Mouse (Mus musculus): ENCODE results near the gene Ikzf2. TPM values are rescaled to one million over a fixed set of nuclear protein-coding genes. Genes with fewer than 3 reads are reported as not detected.

The Ikzf2 gene
- polyA plus RNA-seq, 1 experiment = 4.8 TPM

DNA sequence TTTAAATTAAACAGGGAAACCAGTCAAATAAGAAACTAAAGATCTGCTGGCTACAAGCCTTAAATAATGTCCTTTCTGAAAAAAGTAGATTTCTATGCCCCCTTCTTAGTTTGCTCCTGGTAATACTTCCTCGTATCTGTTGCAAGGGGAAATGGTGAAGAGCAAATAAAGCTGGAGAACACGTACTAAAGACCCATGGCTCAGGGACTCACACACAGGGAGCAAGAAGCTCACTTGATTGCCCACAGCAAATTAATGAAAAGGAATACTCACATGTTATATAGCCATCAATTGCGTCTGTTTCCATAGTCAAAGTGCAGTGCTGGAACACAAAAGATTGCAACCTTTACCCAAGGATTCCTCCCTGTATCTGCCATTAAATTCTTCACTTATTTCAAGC lies 3.2 kb downstream of the Ikzf2 start:
- H3K27ac ChIP-seq (replicated peaks; ENCODE audit: low read depth, low read length) = no peak overlapping the region
- H3K4me1 ChIP-seq (ENCODE audit: control insufficient read depth, insufficient read depth, insufficient read length, low read length) = no peaks in the 10 kb centered on the region
- no peak overlapping the region for H3K4me3 ChIP-seq (ENCODE audit: insufficient read depth, low read depth, low read length)

DNA sequence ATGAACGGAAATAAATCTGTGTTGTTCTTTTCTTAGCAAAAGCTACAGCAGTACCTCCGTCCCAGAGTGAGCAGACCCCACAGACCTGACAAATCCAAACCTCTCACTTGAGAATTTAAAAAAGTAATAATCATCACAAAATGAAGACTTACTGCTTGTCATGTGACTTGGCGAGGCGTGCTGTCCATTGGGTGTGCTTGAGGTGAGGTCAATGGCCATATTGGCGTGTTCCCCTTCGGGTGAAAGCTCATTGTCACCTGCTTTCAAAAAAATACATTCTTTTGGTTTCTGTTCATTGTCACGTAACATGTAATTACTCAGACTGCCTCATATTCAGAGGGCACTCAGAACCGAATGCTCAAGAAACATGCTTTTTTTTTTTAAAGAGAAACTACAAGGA lies 4.0 kb downstream of the Ikzf2 start:
- no peaks in the 10 kb centered on the region for H3K4me1 ChIP-seq (ENCODE audit: control insufficient read depth, insufficient read depth, insufficient read length, low read length)

DNA sequence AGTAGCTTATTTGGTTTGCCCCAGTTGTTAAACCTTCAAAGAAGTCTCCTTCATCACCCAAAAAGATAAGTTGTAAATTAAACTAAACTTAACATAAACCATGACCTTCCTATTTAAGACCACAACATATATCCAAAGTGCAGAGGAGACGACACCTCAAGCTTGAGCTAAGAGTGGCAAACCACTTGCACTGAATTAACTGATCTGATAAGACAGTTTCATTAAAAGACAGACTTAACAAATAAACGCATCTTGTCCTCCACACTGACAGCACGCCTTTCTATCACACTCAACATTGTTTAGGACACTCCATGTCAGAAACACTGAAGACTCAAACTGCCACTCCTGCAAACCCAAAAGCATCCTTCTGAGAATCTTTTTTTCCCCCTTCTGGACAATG lies 4.8 kb downstream of the Ikzf2 start:
- Histone ChIP-seq H3K4me3 (ENCODE audit: insufficient read depth, low read depth, low read length) (no peak overlapping the region), H3K4me1 (ENCODE audit: control insufficient read depth, insufficient read depth, insufficient read length, low read length) (no peaks in the 10 kb centered on the region)

More for the DNA sequence above, 4.0 kb downstream of the Ikzf2 start:
- no peak overlapping the region for H3K27ac ChIP-seq (replicated peaks; ENCODE audit: low read depth, low read length)
- H3K4me3 ChIP-seq (ENCODE audit: insufficient read depth, low read depth, low read length) = no peak overlapping the region

DNA sequence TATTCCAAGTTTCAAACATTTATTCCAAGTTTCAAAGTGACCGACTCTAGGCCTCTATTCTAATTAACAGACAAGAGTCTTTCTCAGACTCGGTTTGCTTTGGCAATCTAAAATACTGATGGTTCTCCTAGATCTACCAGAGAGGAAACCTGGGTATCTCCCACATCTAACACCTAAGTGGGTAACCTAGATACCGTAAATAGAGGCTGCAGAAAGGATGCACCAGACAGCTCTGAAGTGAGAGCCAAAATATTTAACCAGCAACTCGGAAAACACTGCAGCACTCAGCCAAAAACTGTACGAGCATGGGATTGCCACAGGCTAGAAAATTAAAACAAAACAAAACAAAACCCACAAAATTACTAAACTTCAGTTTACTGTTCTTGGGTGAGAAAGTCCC lies 6.0 kb downstream of the Ikzf2 start:
- Histone ChIP-seq H3K4me3 (ENCODE audit: insufficient read depth, low read depth, low read length) (no peak overlapping the region), H3K4me1 (ENCODE audit: control insufficient read depth, insufficient read depth, insufficient read length, low read length) (no peaks in the 10 kb centered on the region), H3K27ac (replicated peaks; ENCODE audit: low read depth, low read length) (no peak overlapping the region)

More for the DNA sequence above, 4.8 kb downstream of the Ikzf2 start:
- no peak overlapping the region for H3K27ac ChIP-seq (replicated peaks; ENCODE audit: low read depth, low read length)

DNA sequence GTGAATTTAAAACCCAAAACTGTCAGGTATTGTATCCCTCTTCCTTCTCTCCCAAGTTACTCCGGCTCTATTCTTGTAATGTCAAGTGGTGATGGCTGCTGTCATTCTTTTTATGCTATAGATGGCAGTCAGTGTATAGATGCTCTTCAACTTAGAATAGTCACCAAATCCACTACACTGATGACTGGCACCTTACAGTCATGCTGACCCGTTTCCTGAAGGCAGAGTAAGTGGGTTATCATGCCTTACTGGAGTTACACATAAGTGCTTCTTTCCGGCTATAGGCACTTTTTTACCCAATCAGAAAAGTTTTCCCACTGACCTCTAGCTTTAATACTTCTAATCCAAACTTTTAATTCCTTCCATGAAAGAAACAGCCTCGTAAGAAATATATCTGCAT lies 6.5 kb downstream of the Ikzf2 start:
- Histone ChIP-seq H3K4me1 (ENCODE audit: control insufficient read depth, insufficient read depth, insufficient read length, low read length) (no peaks in the 10 kb centered on the region), H3K27ac (replicated peaks; ENCODE audit: low read depth, low read length) (no peak overlapping the region), H3K4me3 (ENCODE audit: insufficient read depth, low read depth, low read length) (no peak overlapping the region)

DNA sequence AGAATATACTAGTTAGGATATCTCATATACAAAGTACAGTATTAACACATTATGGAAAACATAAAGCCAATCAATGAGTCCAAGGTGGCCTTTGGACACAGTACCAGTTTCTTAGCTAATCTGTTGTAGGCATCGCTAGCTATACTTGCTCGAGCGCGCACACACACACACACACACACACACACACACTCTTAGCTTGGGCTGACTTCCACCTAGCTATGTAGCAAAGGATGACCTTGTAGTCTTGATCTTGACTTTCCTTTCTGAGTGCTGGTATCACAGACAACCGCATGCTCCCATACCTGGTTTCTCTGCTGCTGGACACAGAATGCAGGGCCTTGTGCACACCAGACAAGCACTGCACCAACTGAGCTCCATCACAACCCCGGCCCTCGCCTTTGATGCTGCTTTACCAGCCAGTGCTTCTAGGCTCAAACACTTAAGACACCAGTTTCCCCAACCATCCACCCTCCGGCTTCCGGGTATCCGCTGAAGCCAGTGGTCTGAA lies 17.1 kb downstream of the Ikzf2 start:
- H3K27ac ChIP-seq (replicated peaks; ENCODE audit: low read depth, low read length) = no peak overlapping the region
- no peaks in the 10 kb centered on the region for H3K4me1 ChIP-seq (ENCODE audit: control insufficient read depth, insufficient read depth, insufficient read length, low read length)
- H3K4me3 ChIP-seq (ENCODE audit: insufficient read depth, low read depth, low read length) = no peak overlapping the region

DNA sequence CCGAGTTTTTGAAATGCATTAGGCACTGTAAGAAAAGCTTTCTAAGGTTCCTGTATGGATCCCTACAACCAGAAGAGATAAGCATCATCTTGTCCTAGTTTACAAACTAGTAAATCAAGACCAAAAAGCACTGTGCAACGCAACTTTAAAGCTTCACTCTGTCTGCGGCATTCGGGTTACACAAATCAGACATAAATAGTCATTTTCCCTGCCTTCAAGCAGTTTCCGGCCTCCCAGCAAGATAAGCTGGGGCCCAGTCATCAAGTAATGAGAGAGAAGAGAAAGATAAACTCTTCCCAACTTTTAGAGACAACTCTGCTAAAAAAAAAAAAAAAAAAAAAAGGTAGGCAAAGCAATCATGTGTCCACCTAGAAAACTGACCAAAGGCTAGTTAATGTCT lies 19.6 kb downstream of the Ikzf2 start:
- H3K4me1 ChIP-seq (ENCODE audit: control insufficient read depth, insufficient read depth, insufficient read length, low read length) = no peaks in the 10 kb centered on the region
- H3K27ac ChIP-seq (replicated peaks; ENCODE audit: low read depth, low read length) = no peak overlapping the region
- H3K4me3 ChIP-seq (ENCODE audit: insufficient read depth, low read depth, low read length) = no peak overlapping the region

DNA sequence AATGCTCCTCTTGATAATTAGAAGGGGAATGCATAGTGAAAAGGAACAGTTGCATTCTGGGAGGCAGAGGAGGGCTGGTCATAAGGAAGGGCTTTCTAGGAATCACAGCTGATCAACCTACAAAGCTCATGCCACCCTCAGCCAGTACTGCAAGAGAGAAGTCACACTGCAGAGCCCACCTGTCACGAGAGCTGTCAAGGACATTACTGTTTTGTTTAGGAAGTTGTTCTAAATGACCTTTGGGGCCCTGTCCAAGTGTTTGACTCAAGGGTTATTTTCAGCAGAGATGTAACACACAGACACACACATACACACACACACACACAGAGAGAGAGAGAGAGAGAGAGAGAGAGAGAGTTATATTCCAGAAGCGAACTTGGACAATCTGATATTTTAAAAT lies 27.3 kb downstream of the Ikzf2 start:
- Histone ChIP-seq H3K4me1 (ENCODE audit: control insufficient read depth, insufficient read depth, insufficient read length, low read length) (no peaks in the 10 kb centered on the region; the same call in none of the 2 replicates), H3K4me3 (ENCODE audit: insufficient read depth, low read depth, low read length) (no peak overlapping the region), H3K27ac (replicated peaks; ENCODE audit: low read depth, low read length) (no peak overlapping the region)

DNA sequence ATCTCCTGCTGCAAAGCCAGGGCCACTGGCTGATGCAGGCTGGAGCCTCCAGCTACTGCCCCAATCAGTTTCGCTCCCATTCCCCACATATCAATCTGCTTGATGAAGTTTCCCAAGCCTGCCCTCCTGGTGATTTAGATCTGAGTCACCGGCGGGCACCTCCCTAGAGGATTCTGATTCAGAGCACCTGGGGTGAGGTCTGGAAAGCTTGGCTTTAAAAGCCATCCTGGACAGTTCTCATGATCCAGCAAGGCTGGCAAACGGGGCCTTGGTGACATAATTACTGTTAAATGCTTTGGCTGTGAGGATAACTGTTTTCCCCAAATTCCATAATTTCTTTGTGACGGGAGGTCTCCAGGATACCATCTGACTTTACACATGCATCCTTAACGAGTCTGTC lies 29.0 kb downstream of the Ikzf2 start:
- Histone ChIP-seq H3K4me3 (ENCODE audit: insufficient read depth, low read depth, low read length) (no peak overlapping the region), H3K27ac (replicated peaks; ENCODE audit: low read depth, low read length) (no peak overlapping the region), H3K4me1 (ENCODE audit: control insufficient read depth, insufficient read depth, insufficient read length, low read length) (no peaks in the 10 kb centered on the region; the same call in none of the 2 replicates)

DNA sequence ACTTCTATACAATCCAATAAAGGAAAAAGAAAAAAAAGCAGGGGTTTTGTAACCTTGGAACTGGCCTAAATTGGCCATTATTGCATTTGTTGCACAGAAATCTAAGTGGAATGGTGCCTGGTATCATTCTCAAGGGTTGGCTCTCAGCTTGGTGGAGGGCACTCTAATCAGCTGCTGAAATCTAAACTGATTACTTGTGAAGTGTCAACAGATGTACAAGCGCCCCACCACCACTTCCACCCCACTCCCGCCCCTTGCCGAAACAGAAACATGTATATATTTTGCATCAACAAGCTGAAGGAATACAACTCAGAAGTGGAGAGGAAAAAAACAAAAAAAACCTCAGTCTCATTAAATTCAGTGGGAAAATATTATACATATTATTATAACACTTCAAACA lies 29.6 kb downstream of the Ikzf2 start:
- no peaks in the 10 kb centered on the region; the same call in none of the 2 replicates for H3K4me1 ChIP-seq (ENCODE audit: control insufficient read depth, insufficient read depth, insufficient read length, low read length)
- no peak overlapping the region for H3K4me3 ChIP-seq (ENCODE audit: insufficient read depth, low read depth, low read length)
- H3K27ac ChIP-seq (replicated peaks; ENCODE audit: low read depth, low read length) = no peak overlapping the region

DNA sequence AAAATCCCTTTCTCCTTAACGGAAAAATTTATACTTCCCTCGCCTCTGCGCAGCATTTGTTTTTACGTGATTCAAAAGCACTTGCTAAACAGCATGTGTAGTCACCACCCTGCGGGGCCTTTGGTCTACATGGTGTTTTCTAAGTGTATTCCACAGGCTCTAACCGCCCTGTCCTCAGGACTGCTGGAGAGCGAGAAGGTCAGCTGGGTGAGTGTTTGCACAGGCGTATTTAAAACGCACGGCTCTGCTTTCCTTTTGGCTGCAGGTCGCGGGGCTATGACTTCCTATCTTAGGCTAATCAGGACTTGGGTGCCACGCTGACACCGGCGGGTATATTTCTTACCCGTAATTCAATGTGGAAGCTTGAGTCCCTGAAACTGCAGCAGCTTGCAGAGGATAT lies 30.1 kb downstream of the Ikzf2 start:
- H3K27ac ChIP-seq (replicated peaks; ENCODE audit: low read depth, low read length) = no peak overlapping the region
- H3K4me3 ChIP-seq (ENCODE audit: insufficient read depth, low read depth, low read length) = no peak overlapping the region
- H3K4me1 ChIP-seq (ENCODE audit: control insufficient read depth, insufficient read depth, insufficient read length, low read length) = no peaks in the 10 kb centered on the region; the same call in none of the 2 replicates

DNA sequence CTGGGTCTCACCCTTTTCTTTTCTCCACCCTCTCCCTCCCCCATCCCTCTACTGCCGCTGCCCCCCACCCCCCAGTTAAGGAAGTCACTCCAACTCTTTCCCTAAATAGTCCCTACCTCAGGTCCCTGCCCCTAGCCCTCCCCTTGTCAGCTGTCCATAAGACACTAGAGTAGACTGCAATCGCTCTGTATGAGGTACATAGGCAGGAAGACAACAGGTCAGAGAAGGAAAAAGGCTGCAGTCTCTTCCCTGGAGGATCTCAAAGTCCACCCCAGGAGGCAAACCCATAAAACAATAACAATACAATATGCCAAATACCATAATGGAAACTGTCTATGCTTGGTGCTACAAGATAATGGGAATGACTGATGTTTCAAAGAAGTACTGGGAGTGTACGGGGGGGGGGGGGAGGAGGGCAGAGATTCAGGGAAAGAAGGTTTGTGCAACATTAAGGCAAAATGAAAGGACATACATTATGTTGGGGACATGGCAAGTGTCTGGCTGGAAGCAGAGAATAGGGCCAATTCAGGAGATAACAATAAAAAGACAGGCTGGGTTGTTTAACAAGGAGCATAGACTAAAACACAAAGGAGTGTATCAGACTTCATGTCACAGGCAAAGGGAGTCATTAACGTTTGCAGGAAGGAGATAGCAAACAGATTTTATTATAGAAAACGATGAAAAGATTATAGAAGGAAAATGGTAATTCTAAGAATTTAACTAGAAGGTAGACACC lies 30.8 kb downstream of the Ikzf2 start:
- no peaks in the 10 kb centered on the region; the same call in none of the 2 replicates for H3K4me1 ChIP-seq (ENCODE audit: control insufficient read depth, insufficient read depth, insufficient read length, low read length)
- H3K27ac ChIP-seq (replicated peaks; ENCODE audit: low read depth, low read length) = no peak overlapping the region
- H3K4me3 ChIP-seq (ENCODE audit: insufficient read depth, low read depth, low read length) = no peak overlapping the region

DNA sequence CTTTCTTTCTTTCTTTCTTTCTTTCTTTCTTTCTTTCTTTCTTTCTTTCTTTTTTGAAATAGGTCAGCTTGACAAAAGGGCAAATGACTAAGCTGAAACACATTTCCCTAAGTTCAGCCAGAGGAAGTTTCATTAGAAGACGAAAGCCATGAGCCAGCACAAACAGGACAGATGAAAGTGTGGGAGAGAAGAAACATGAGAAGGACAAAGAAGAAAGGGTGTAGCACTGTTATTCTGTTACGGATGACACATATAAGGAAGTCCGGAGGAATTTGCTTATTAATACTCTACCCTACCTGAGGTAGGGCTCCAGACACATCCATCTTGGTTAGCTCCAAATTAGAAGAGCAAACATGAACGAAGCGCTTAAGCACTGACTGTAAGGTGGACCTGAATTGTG lies 31.7 kb downstream of the Ikzf2 start:
- Histone ChIP-seq H3K4me3 (ENCODE audit: insufficient read depth, low read depth, low read length) (no peak overlapping the region), H3K4me1 (ENCODE audit: control insufficient read depth, insufficient read depth, insufficient read length, low read length) (no peaks in the 10 kb centered on the region; the same call in none of the 2 replicates), H3K27ac (replicated peaks; ENCODE audit: low read depth, low read length) (no peak overlapping the region)

DNA sequence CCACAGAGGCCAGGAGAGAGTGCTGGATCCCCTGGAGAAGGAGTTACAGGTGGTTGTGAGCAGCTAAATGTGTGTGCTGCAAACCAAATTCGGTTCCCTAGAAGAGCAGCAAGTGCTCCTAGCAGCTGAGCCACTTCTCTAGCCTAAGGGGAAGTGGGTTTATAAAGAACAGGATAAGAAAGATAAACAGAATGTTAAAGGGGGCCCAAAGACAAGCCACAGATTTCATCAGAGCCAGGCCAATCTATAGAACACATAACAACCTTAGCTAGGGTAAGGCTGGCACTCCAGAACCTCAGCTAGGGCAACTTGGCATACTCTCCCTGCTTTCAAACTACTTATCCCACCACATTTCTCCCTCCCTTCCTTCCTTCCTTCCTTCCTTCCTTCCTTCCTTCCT lies 32.1 kb downstream of the Ikzf2 start:
- H3K27ac ChIP-seq (replicated peaks; ENCODE audit: low read depth, low read length) = no peak overlapping the region
- H3K4me3 ChIP-seq (ENCODE audit: insufficient read depth, low read depth, low read length) = no peak overlapping the region
- no peaks in the 10 kb centered on the region; the same call in none of the 2 replicates for H3K4me1 ChIP-seq (ENCODE audit: control insufficient read depth, insufficient read depth, insufficient read length, low read length)

DNA sequence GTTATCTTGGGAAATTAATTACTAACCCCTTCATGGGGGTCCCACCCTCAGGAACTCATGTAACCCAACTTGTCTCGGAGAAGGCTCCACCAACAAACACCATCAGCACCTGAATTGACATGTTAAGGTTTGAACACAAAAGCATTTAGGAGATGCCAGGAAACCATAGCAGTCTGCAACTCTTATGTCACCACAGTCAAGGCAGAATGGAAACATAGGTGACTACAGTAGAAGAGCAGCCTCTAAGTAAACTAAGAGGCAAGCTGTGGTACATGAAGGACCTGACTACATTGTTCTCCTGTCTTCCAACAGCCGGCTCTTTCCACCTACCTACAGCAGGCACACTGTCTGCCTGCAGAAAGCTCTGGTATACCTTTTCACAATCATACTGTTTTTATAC lies 33.6 kb downstream of the Ikzf2 start:
- H3K4me3 ChIP-seq (ENCODE audit: insufficient read depth, low read depth, low read length) = no peak overlapping the region
- H3K27ac ChIP-seq (replicated peaks; ENCODE audit: low read depth, low read length) = no peak overlapping the region
- no peaks in the 10 kb centered on the region; the same call in none of the 2 replicates for H3K4me1 ChIP-seq (ENCODE audit: control insufficient read depth, insufficient read depth, insufficient read length, low read length)

DNA sequence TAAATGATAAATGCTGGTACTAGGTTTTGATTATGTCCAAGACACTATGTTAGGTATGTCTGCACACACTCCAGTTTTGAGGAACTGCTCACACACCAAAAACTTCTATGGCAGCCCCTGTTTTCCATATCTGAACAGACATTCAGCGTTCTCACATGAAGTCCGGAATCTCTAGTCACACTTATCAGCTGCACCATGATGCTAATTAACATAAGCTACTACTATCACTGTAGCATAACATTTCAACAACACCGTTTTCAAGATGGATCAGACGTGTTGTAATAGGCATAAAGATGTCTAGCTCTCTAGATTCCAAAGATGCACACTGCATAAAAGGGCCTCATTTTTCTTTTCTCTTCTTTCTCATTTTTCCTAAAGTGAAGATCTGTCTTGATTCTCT lies 43.9 kb downstream of the Ikzf2 start:
- H3K27ac ChIP-seq (replicated peaks; ENCODE audit: low read depth, low read length) = no peak overlapping the region
- H3K4me1 ChIP-seq (ENCODE audit: control insufficient read depth, insufficient read depth, insufficient read length, low read length) = no peaks in the 10 kb centered on the region

More for the DNA sequence above, 43.9 kb downstream of the Ikzf2 start:
- H3K4me3 ChIP-seq (ENCODE audit: insufficient read depth, low read depth, low read length) = no peak overlapping the region

All from brown adipose tissue, adult 24 weeks (tissue).